Mouse (Mus musculus) heart, postnatal 14 days (tissue): ENCODE data around the gene Frmd4a. TPM values are rescaled to one million over a fixed set of nuclear protein-coding genes. Genes with fewer than 3 reads are reported as not detected.

Experiments used
- DNase-seq, 2 experiments: peaks; one replicate each; pipeline ENCODE4 v3.0.0; 2021 to 2022
- intact Hi-C: fragments of 180-260 bp; cut with DNase I; formaldehyde crosslinking; loops from one replicate; pipeline ENCODE4 v1.15.1; 2025
- total RNA-seq, 2 experiments: library from RNA; stranded (reverse); gene quantifications; 2 replicates each; pipeline ENCODE4 v1.2.3; 2021

The Frmd4a gene
- total RNA-seq, 2 experiments from 2014 or later: 29.3 to 29.9 TPM

GRCm38 (mm10) chr2:4262667-4263066 is 245.2 kb downstream of the Frmd4a start:
- no peak for DNase-seq
- intact Hi-C loops: no loop called here

- no peak for DNase-seq
- intact Hi-C loops: no loop called here
Measured at GRCm38 (mm10) chr2:4267377-4267776, 249.9 kb downstream of the Frmd4a start.

GRCm38 (mm10) chr2:4282777-4283176 is 265.3 kb downstream of the Frmd4a start:
- intact Hi-C loops: no loop called here

GRCm38 (mm10) chr2:4285693-4286291 is 268.3 kb downstream of the Frmd4a start:
- no peak for DNase-seq
- intact Hi-C loops: no loop called here

More at GRCm38 (mm10) chr2:4282777-4283176, 265.3 kb downstream of the Frmd4a start:
- DNase-seq: no peak

- intact Hi-C loops: no loop called here
Measured at GRCm38 (mm10) chr2:4286390-4286901, 268.9 kb downstream of the Frmd4a start.

GRCm38 (mm10) chr2:4290475-4290874 is 273.0 kb downstream of the Frmd4a start:
- intact Hi-C loops: no loop called here
- no peak for DNase-seq

More at GRCm38 (mm10) chr2:4286390-4286901, 268.9 kb downstream of the Frmd4a start:
- no peak for DNase-seq

- intact Hi-C loops: no loop called here
- DNase-seq: no peak
Measured at GRCm38 (mm10) chr2:4291100-4291499, 273.6 kb downstream of the Frmd4a start.

GRCm38 (mm10) chr2:4291671-4292070 is 274.2 kb downstream of the Frmd4a start:
- intact Hi-C loops: no loop called here
- DNase-seq: no peak

GRCm38 (mm10) chr2:4293726-4294125 is 276.2 kb downstream of the Frmd4a start:
- no peak for DNase-seq
- intact Hi-C loops: no loop called here

GRCm38 (mm10) chr2:4295641-4296040 is 278.1 kb downstream of the Frmd4a start:
- intact Hi-C loops: no loop called here
- no peak for DNase-seq

GRCm38 (mm10) chr2:4296881-4297280 is 279.4 kb downstream of the Frmd4a start:
- no peak for DNase-seq
- intact Hi-C loops: no loop called here

GRCm38 (mm10) chr2:4298325-4299215 is 281.1 kb downstream of the Frmd4a start:
- intact Hi-C loops: no loop called here
- DNase-seq: peak; percentile 23 to 47

GRCm38 (mm10) chr2:4299593-4299992 is 282.1 kb downstream of the Frmd4a start:
- no peak for DNase-seq
- intact Hi-C loops: no loop called here

GRCm38 (mm10) chr2:4300383-4300811 is 282.9 kb downstream of the Frmd4a start:
- peak; percentile 23 to 45 for DNase-seq
- intact Hi-C loops: no loop called here

GRCm38 (mm10) chr2:4300816-4301215 is 283.3 kb downstream of the Frmd4a start:
- intact Hi-C loops: no loop called here
- peak in 1 of 2 experiments; percentile 34 for DNase-seq

- intact Hi-C loops: no loop called here
- DNase-seq: no peak
Measured at GRCm38 (mm10) chr2:4301256-4301655, 283.7 kb downstream of the Frmd4a start.

- DNase-seq: no peak
- intact Hi-C loops: no loop called here
Measured at GRCm38 (mm10) chr2:4301692-4302091, 284.2 kb downstream of the Frmd4a start.

GRCm38 (mm10) chr2:4302119-4302518 is 284.6 kb downstream of the Frmd4a start:
- DNase-seq: no peak
- intact Hi-C loops: no loop called here

GRCm38 (mm10) chr2:4307076-4307475 is 289.6 kb downstream of the Frmd4a start:
- intact Hi-C loops: no loop called here
- no peak for DNase-seq

GRCm38 (mm10) chr2:4314545-4314944 is 297.0 kb downstream of the Frmd4a start:
- intact Hi-C loops: no loop called here
- DNase-seq: no peak

- peak in 1 of 2 experiments; percentile 40 for DNase-seq
- intact Hi-C loops: loop anchor here (2.0 to 5.0 kb wide), 3 partner anchors 86 to 176 kb away; no protein-coding TSS in a partner anchor
Measured at GRCm38 (mm10) chr2:4316589-4316988, 299.1 kb downstream of the Frmd4a start.
